Mouse (Mus musculus) kidney, embryonic 16.5 days (tissue): ENCODE results near the gene Bmp2k. TPM values are rescaled to one million over a fixed set of nuclear protein-coding genes. Genes with fewer than 3 reads are reported as not detected.

Source experiments
- ATAC-seq: fragments of 200-750 bp; cut with Nextera tagmentation; 2 replicates; pipeline ENCODE4 v1.8.0; 2017; ENCODE audit warnings: moderate TSS enrichment; ENCODE audit not compliant: low FRiP score, low TSS enrichment
- H3K27ac ChIP-seq: fragments of 300-500 bp; sonication (generic); 2 replicates; pipeline ENCODE4 v1.5.1; 2014; ENCODE audit warnings: low read length
- H3K27me3 ChIP-seq: fragments of 300-500 bp; sonication (generic); 2 replicates; pipeline ENCODE4 v1.6.1; 2014; ENCODE audit warnings: low read length, control low read depth, mixed read lengths; ENCODE audit not compliant: insufficient read depth
- H3K36me3 ChIP-seq: fragments of 300-500 bp; sonication (generic); 2 replicates; pipeline ENCODE4 v1.6.1; 2014; ENCODE audit warnings: low read length, control low read depth, mixed read lengths; ENCODE audit not compliant: insufficient read depth
- H3K4me1 ChIP-seq: fragments of 300-500 bp; sonication (generic); 2 replicates; pipeline ENCODE4 v1.6.1; 2014; ENCODE audit warnings: low read length, control low read depth, mixed read lengths; ENCODE audit not compliant: insufficient read depth
- H3K4me2 ChIP-seq: fragments of 300-500 bp; sonication (generic); replicated peaks from 2 replicates; pipeline ENCODE4 v1.6.1; 2014; ENCODE audit warnings: low read depth, low read length
- H3K4me3 ChIP-seq: fragments of 300-500 bp; sonication (generic); 2 replicates; pipeline ENCODE4 v1.5.1; 2014; ENCODE audit warnings: mild to moderate bottlenecking, low read length
- H3K9ac ChIP-seq: fragments of 300-500 bp; sonication (generic); replicated peaks from 2 replicates; pipeline ENCODE4 v1.6.1; 2014; ENCODE audit warnings: low read length
- H3K9me3 ChIP-seq: fragments of 300-500 bp; sonication (generic); 2 replicates; pipeline ENCODE4 v1.6.1; 2016; ENCODE audit warnings: low read length, control low read depth
- WGBS: fragments of 180-500 bp; shearing (Covaris S2); extraction: QIAGEN DNeasy Blood & Tissue Kit; methylation state at CpG from one replicate; pipeline ENCODE4 v1.1.7; 2014; 5-methylcytosine and 5-hydroxymethylcytosine counted together
- polyA plus RNA-seq: library from polyadenylated mRNA; unstranded; fragments of >200 nt; fragmentation: Nextera tagmentation; extraction: Ambion mirVana; gene quantifications from 2 replicates; pipeline ENCODE4 v1.2.1, GENCODE M21; 2015

The Bmp2k gene
- polyA plus RNA-seq: 7.7 and 8.0 TPM in 2 replicates

- ATAC-seq: peak; percentile 97
- Histone ChIP-seq H3K4me2 (peak within 1 kb of the TSS; percentile 91), H3K9ac (peak within 1 kb of the TSS; percentile 89), H3K27ac (peak within 1 kb of the TSS; percentile 95), H3K27me3 (no peaks in the 10 kb centered on the region), H3K36me3 (no peaks in the 10 kb centered on the region), H3K4me3 (peak within 1 kb of the TSS; percentile 85), H3K4me1 (peaks cover 33% of the 10 kb centered on the region), H3K9me3 (no peaks in the 10 kb centered on the region)
- 2% methylated on average over 58 of the region's 78 CpGs for WGBS
These were observed at the start of gene Bmp2k for GRCm38 (mm10) chr5:96997310-96997801. Gene Bmp2k, plus strand, starts transcription at chr5:96997689.

- ATAC-seq: no peak
- no peaks in the 10 kb centered on the region for H3K9me3 ChIP-seq
- H3K4me2 ChIP-seq: no peak overlapping the region
- no peaks in the 10 kb centered on the region for H3K4me1 ChIP-seq
- 78% methylated on average over 13 of the region's 13 CpGs for WGBS
- no peak overlapping the region for H3K4me3 ChIP-seq
- no peak overlapping the region for H3K9ac ChIP-seq
- no peaks in the 10 kb centered on the region for H3K27me3 ChIP-seq
- H3K36me3 ChIP-seq: no peaks in the 10 kb centered on the region
- no peak overlapping the region for H3K27ac ChIP-seq
These were observed 48.5 kb upstream of the Bmp2k start for GRCm38 (mm10) chr5:96948856-96949527.

GRCm38 (mm10) chr5:96949839-96950666, 47.4 kb upstream of the Bmp2k start:
- no peak for ATAC-seq
- no peak overlapping the region for H3K27ac ChIP-seq
- no peaks in the 10 kb centered on the region for H3K9me3 ChIP-seq
- no peak overlapping the region for H3K4me3 ChIP-seq
- H3K9ac ChIP-seq: no peak overlapping the region
- no peaks in the 10 kb centered on the region for H3K27me3 ChIP-seq
- no peaks in the 10 kb centered on the region for H3K36me3 ChIP-seq
- 87% methylated on average over 13 of the region's 13 CpGs for WGBS
- no peaks in the 10 kb centered on the region for H3K4me1 ChIP-seq
- no peak overlapping the region for H3K4me2 ChIP-seq

- no peaks in the 10 kb centered on the region for H3K4me1 ChIP-seq
- no peaks in the 10 kb centered on the region for H3K36me3 ChIP-seq
- WGBS: 52% methylated on average over 10 of the region's 10 CpGs
- H3K9ac ChIP-seq: no peak overlapping the region
- ATAC-seq: no peak
- no peaks in the 10 kb centered on the region for H3K27me3 ChIP-seq
- no peak overlapping the region for H3K4me2 ChIP-seq
- no peaks in the 10 kb centered on the region for H3K9me3 ChIP-seq
- no peak overlapping the region for H3K4me3 ChIP-seq
- no peak overlapping the region for H3K27ac ChIP-seq
These were observed 46.6 kb upstream of the Bmp2k start for GRCm38 (mm10) chr5:96950667-96951492.

- Histone ChIP-seq H3K4me3 (no peak overlapping the region), H3K36me3 (no peaks in the 10 kb centered on the region), H3K27ac (no peak overlapping the region), H3K27me3 (no peaks in the 10 kb centered on the region), H3K4me2 (no peak overlapping the region), H3K4me1 (no peaks in the 10 kb centered on the region), H3K9ac (no peak overlapping the region), H3K9me3 (no peaks in the 10 kb centered on the region)
- no peak for ATAC-seq
- WGBS: 74% methylated on average over 8 of the region's 8 CpGs
These were observed 45.9 kb upstream of the Bmp2k start for GRCm38 (mm10) chr5:96951493-96952105.

GRCm38 (mm10) chr5:96954040-96954439, 43.4 kb upstream of the Bmp2k start:
- Histone ChIP-seq H3K9ac (no peak overlapping the region), H3K4me2 (no peak overlapping the region), H3K9me3 (no peaks in the 10 kb centered on the region), H3K4me3 (no peak overlapping the region), H3K27ac (no peak overlapping the region), H3K27me3 (no peaks in the 10 kb centered on the region), H3K36me3 (no peaks in the 10 kb centered on the region), H3K4me1 (no peaks in the 10 kb centered on the region)
- ATAC-seq: no peak
- WGBS: 46% methylated on average over 11 of the region's 11 CpGs

GRCm38 (mm10) chr5:96954466-96955027, 42.9 kb upstream of the Bmp2k start:
- ATAC-seq: no peak
- Histone ChIP-seq H3K27me3 (no peaks in the 10 kb centered on the region), H3K4me3 (no peak overlapping the region), H3K4me1 (no peaks in the 10 kb centered on the region), H3K9ac (no peak overlapping the region), H3K27ac (no peak overlapping the region), H3K9me3 (no peaks in the 10 kb centered on the region), H3K36me3 (no peaks in the 10 kb centered on the region), H3K4me2 (no peak overlapping the region)
- 89% methylated on average over 10 of the region's 10 CpGs for WGBS

GRCm38 (mm10) chr5:96956926-96957325, 40.6 kb upstream of the Bmp2k start:
- no peak overlapping the region for H3K4me3 ChIP-seq
- H3K9me3 ChIP-seq: no peaks in the 10 kb centered on the region
- no peak overlapping the region for H3K4me2 ChIP-seq
- H3K4me1 ChIP-seq: 0 out of 2 replicates have a peak, but pooled peaks cover under 1% of the 10 kb centered on the region
- H3K27ac ChIP-seq: no peak overlapping the region
- no peaks in the 10 kb centered on the region for H3K27me3 ChIP-seq
- no peaks in the 10 kb centered on the region for H3K36me3 ChIP-seq
- no peak for ATAC-seq
- 79% methylated on average over 3 of the region's 3 CpGs for WGBS
- no peak overlapping the region for H3K9ac ChIP-seq

- ATAC-seq: no peak
- Histone ChIP-seq H3K4me2 (no peak overlapping the region), H3K36me3 (no peaks in the 10 kb centered on the region), H3K9me3 (no peaks in the 10 kb centered on the region), H3K4me3 (no peak overlapping the region), H3K27me3 (no peaks in the 10 kb centered on the region), H3K4me1 (0 out of 2 replicates have a peak, but pooled peaks cover 10% of the 10 kb centered on the region), H3K9ac (no peak overlapping the region), H3K27ac (no peak overlapping the region)
- 64% methylated on average over 5 of the region's 5 CpGs for WGBS
These were observed 36.4 kb upstream of the Bmp2k start for GRCm38 (mm10) chr5:96961122-96961521.
